Mouse (Mus musculus) megakaryocyte progenitor cell, adult 5-6 weeks (primary cell): Measurements from ENCODE around the gene Nwd1. TPM values are rescaled to one million over a fixed set of nuclear protein-coding genes. Genes with fewer than 3 reads are reported as not detected.
"Not testable (repeated sequence)": the region's sequence is repeated elsewhere in the genome, so short reads cannot be mapped to it uniquely, and the experiment has no call there.

Experiments
- ATAC-seq: replicated peaks from 2 replicates; pipeline ENCODE4 v1.8.0; 2016; ENCODE audit warnings: mild to moderate bottlenecking, moderate TSS enrichment, inconsistent platforms; ENCODE audit not compliant: poor library complexity
- total RNA-seq, 2 experiments: library from RNA; stranded (forward) in 1 of 2; stranded (reverse) in 1 of 2; fragments of 157-497, 149-512 nt in 1 of 2; fragments of 200-1000 nt in 1 of 2; gene quantifications; 2 replicates each; pipeline versions ENCODE4 v1.2.3 to v1.2.4; 2015 to 2017

The Nwd1 gene
- total RNA-seq (2015) (3.1 and 4.7 TPM in 2 replicates), total RNA-seq (2017) (4.0 and 5.4 TPM in 2 replicates)

DNA sequence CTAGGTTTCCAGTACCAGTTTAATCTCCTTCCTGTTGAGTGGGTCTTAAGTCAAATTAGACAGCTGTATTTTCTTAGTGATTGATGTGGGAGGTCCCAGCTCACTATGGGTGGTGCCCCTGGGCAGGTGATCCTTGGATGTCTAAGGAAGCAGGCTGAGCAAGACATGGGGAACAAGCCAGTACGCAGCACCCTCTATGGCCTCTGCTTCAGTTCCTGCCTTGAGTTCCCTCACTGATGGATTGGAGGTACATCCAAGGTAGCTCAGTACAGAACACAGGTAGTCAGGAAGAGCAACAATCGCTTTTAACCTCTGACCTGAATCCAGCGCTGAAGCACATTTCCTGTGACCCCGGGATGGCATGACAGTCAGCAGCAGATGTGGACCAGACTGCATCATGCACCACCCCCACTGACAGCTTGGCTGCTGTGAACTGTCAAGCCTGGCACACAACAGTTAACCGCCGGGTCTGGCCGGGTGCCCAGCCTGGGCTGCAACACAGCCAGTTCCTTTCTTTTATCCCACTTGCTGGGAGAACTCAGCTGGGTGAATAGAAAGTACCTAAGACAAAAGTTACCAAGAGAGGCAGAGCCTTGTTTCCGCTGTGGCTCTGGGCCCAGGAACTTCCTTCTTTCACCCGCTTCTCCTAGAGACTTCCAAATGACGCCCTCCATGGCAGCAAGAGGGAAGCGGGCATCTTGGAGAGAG, at the start of gene Nwd1:
TSS of gene Nwd1 (plus strand) at position 652 of the 708 bp plus-strand sequence.
- ATAC-seq: peak; percentile 88

DNA sequence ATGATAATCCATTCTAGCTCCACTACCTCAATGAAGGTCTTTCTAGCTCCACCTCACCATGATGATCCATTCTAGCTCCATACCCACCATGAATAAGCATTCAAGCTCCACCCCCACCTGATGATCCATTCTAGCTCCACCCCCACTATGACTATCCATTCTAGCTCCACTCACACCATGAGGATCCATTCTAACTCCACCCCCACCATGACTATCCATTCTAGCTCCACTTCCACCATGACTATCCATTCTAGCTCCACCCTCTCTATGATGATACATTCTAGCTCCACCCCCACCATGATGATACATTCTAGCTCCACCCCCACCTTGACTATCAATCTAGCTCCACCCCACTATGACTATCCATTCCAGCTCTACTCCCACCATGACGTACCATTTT, 3.6 kb upstream of the Nwd1 start:
- ATAC-seq: peak; percentile 45

DNA sequence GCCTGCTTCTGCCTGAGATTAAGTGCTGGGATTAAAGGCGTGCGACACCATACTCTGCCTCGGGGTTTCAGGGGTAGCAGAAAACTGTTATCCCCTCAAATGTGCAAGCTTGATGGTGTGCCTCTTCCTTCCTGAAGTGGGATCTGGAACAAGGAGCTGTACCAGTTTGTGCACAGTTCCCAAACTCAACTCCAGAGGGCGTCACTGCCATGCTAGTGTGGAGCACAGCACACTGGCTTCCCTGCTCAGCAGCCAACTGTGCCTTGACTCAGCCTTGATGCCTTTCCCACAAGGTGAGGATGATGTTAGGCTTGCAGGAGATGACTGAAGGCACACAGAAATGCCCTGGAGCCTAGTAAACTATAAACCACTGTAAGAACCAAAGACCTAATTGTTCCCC, 1.9 kb upstream of the Nwd1 start:
- ATAC-seq: peak; percentile 71

DNA sequence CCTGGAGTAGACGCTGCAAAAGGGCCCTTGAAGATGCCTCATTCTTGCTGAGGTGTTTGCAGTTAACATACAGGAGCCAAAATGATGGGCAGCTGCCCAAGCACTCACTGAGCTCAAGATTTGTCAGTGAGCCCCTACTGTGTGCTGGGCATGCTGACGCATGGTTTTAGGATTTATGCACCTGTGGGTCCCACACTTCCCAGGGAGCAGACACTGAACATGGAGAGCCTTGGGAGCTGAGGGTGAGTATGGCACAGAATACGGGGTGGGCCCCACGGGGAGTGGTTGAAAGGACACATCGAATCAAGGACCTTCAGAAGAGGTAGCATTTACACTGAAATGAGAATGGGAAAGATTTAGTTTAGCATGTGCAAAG, 245 bp downstream of the Nwd1 start:
- no peak for ATAC-seq

DNA sequence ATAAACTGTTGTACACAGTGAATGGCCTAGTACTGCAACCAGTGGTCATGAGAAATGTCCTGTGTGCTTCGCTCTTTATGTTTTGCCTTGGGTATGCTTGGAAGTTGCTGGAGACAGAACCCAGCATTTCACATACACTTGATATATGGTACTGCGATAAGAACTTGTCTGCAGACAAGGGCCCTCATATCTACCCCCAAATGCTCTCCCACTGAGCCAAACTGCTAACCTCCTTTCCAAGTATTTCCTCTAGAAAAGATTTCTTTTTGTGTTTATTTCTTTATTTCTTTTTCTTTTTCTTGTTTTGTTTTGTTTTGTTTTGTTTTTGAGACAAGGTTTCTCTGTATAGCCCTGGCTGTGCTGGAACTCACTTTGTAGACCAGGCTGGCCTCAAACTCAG, 4.2 kb downstream of the Nwd1 start:
- no peak for ATAC-seq

DNA sequence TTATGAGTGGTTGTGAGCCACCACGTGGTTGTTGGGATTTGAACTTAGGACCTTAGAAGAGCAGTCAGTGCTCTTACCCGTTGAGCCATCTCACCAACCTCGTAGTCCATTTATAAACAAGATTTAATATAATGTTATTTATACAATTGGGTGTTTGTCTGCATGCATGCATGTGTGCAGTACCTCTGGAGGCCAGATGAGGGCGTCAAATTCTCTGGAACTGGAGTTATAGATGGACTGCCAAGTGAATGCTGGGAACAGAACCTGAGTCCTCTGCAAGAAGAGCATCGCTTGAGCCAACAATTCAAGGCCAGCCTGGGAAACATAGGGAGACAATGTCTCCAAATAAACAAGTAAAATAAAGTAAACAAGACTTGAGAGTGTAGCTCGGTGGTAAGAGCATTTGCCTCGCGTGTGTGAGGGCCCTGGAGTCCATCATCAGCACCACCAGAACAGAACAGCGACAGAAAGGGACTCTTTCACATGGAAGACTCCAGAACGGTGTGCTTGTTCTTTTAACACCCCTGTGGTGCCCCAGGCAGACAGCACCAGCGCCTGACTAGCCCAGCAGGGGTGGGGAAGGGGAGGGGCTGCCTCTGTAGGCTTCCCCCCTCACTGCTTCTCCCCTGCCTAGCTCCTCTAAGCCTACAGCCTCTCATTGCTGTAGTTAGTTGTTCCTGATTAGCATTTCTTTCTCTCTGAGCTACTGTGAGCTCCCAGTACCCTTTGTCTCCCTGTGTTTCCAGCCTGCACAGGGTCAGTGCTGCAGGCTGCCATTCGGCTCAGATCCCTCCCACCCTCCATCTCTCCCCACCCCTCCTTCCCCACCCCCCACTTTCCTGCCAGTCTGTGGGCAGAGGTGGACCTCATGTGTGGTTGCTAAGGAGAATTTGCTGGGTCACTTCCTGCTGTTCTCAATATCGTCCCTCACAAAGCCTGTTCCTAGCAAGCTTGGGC, 8.3 kb downstream of the Nwd1 start:
- peak; percentile 82 for ATAC-seq

DNA sequence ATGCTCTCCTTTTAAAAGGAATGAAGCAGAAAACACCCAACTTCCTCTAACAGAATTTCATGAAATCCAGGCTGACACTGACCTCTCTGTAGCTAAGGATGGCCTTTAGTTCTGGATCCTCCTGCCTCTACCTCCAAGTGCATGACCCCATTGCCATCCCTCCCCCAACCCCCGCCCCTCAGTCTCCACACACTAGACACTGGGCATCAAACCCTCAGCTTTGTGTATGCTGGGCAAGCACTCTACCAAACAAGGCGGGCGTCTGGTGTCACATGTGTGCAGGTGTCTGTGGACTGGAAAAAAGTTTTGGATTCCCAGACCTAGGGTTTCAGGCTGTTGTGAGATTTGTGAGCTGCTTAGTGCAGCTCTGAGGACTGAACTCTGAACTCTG, 9.0 kb downstream of the Nwd1 start:
- no peak for ATAC-seq

DNA sequence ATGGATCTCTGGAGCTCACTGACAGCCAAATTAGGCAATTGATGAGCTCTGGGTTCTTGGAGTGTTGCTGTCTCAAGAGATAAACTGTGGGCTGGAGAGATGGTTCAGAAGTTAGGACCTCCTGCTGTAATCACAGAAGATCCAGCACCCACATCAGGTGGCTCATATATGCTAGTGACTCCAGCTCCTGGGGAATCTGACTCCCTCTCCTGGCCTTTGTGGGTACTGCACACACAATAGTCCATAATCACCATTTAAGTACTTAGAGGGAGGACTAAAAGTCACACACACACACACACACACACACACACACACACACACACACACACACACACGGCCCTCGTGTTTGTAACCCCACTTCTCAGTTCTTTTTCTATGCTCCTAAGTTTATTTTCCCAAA, 13.5 kb downstream of the Nwd1 start:
- 0 out of 2 replicates have a peak, but pooled peaks have one; percentile 24 for ATAC-seq

DNA sequence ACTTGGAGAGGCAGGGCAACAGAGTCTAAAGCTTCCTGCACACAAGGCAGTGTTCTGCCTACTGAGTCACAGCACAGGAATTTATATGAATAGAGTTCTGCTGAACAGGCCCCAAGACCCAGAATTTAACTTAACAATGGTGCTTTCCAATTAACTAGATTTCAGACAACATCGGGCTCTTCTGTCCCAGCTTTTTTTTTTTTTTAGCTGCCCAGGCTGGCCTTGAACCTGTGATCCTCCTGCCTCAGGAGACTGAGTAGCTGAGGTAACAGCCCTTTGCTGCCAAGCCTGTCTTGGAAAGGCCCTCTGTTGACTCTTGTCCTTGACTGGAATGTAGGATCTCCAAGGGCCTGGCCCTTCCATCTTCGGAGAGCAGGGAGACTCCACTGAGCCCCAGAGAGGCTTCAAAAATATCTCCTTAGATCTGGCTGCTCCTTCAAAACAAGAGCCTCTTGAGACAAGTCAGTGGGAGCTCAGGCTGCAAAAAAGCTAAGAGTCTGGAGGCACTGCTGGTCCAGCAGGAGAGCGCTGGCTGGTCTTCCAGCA, 17.7 kb downstream of the Nwd1 start:
- no peak for ATAC-seq

DNA sequence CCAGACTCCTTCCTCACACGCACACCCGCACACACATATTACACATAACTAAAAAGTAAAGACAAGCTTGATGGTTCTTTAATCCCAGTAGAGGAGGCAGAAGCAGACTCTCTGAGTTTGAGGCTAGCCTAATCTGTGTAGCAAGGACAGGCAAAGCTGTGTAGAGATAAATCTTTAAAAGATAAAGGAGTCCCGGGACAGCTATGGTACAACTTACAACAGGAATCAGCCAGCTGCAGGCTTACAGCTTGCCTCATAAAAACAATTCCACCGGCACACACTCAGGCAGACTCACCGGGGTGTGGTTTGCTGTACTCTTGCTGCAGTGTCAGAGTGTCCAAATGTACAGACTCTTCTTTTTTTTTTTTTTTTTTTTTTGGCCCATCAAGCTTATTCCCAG, 18.2 kb downstream of the Nwd1 start:
- ATAC-seq: peak; percentile 66

DNA sequence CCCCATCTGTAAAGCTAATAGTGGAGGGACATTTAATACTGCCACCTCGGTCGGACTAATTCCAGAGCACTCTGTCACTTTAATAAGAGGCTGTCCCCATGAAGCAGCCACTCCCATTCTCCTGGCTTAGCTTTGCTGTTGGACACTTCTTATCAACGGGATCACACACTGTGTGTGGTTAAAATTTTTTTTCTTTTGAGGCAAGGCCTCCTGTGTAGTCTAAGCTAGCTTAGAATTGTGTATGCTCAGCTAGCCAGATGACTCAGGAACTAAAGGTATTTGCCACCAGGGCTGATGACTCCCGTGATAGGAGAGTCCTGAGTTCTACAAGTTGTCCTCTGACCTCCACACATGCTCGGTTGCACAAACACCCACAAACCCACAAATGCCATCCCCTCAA, 18.9 kb downstream of the Nwd1 start:
- ATAC-seq: peak; percentile 84

DNA sequence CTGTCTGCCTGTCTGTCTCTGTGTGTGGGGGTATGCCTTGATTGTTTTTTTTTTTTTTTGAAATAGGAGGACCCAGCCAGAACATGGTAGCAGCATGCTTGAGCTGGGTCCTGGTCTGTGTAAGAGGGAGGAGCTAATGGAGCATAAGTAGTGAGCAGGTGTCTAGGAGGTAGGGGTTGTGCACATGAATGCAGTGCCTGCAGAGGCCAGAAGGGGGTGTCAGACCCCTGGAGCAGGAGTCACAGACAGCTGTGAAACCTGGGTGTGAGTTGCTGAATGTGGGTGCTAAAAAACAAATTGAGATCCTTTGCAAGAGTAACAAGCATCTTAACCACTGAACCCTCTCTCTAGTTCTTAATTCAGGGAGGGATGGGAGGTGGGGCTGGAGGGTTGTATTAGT, 22.4 kb downstream of the Nwd1 start:
- no peak for ATAC-seq

DNA sequence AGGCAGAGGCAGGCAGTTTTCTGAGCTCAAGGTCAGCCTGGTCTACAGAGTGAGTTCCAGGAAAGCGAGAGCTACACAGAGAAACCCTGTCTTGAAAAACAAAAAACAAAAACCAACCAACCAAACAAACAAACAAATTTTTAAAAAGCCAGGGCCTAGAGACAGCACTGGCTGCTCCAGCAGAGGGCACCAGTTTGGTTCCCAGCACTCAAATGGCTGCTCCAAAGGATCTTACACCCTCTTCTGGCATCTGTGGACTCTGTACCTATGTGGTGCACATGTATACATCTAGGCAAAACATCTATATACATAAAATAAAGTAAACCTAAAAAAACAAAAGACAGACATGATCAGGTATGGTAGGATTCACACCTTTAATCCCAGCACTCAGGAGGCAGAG, 26.3 kb downstream of the Nwd1 start:
- 0 out of 2 replicates have a peak, but pooled peaks have one; percentile 49 for ATAC-seq

DNA sequence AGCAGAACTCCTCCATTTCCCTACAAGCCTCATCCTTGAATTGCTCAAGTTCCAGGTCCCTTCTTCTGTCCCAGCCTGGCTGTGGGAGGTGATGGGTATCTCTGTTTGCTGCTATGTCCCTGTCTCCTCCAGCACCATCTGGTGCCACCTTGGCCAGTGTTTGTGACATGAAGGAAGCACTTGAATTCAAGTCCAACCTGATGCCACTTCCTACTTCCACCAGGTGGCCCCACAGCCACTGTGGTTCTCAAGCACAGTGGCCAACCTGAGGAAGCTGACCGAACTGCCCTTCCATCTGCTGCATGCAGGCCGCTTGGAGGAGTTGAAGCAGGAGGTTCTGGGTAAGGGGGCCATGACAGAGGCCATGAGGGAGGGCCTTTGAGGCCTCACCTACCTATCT, 27.7 kb downstream of the Nwd1 start:
- ATAC-seq: peak; percentile 60

DNA sequence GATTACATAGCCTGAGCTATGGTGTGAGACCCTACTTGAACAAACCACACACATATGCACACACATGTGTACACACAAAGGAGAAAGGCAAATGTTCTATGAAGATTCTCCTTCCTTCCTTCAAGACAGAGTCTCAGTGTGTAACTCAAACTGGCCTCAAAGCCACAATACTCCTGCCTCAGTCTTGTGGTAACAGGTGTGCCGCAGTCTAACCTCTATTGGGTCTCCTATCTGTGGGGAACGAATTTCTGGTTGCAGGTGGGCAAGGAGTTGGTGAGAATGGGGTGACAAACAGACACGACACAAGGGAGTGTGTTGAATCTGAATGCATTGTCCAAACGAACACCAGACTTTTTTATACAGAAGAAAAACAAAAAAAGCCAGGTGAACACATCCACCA, 29.9 kb downstream of the Nwd1 start:
- no peak for ATAC-seq

DNA sequence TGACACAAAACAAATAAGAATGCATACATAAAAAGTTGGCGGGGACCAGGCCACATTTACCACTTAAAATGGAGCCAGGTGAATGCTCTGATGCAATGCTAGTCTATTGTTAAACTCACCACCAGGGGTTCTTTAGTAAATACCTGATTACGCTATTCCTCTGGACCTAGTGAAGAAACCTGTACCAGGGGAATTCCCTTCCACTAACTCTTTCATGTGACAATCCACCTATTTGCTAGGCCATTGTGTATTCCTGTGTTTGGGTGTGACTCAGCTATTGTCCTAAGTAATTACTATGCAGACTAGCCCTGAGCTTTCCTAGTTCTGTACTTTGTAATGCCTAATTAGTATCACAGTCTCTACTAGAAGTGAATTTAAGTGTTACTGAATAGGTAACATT, 30.3 kb downstream of the Nwd1 start:
- ATAC-seq: not testable (repeated sequence)

DNA sequence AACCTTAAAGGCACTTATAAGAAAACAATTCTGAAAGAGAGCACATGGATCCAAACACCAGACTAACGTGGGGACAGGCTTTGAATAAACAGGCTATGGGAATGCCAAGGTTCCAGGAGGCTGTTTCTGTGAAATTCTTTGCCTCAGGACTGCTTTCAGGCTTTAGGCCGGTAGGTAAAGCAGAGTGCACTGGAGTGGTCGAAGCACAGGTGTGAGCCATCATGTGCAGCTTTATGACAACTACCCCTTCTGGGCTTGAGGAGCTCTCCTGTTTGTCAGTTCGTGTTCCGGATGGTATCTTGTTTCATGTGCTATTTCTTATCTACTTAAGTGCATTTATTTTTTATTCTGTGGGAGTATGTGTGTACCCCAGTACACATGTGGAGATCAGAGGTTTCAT, 30.8 kb downstream of the Nwd1 start:
- no peak for ATAC-seq

DNA sequence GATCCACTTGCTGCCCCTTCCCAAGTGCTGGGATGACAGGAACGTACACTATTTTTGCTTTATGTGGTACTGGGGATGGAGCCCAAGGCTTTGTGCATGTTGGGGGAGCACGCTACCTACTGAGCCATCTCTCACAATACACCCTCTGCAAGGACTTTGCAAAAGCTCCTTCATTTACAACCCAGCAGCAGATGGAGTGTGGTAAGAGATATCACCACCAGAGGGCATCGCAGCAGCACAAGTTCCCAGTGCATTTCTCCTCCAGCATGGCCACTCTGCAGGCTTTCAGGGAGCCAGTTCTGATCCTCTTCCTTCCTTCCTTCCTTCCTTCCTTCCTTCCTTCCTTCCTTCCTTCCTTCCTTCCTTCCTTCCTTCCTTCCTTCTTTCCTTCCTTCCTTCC, 33.6 kb downstream of the Nwd1 start:
- ATAC-seq: peak; percentile 92

DNA sequence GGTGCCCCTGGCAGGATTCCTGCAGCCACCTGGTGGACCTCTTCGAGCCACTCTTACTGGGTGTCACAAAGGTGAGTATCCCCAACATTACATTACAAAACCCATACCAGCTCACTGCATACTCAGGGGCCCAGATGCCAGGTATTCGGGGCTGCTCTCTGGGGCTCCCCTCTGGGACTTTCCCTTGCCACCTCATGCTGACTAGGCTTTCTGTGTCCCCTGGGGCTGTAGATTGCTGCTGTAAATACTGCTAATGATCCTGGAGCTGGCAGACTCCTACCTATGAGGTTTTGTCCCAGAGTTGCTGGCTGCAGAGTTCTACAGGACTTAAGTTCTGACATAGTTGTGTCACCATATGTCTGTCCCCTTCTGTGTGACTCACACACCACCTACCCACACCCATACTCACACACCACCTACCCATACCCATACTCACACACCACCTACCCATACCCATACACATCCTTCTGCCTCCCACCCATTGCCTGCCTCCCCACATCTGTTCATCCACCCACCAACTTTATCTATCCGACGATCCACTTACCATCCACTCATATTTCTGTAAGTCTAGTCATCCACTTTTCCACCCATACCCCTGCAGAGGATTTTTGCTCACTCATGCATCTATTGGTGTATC, 35.7 kb downstream of the Nwd1 start:
- no peak for ATAC-seq

DNA sequence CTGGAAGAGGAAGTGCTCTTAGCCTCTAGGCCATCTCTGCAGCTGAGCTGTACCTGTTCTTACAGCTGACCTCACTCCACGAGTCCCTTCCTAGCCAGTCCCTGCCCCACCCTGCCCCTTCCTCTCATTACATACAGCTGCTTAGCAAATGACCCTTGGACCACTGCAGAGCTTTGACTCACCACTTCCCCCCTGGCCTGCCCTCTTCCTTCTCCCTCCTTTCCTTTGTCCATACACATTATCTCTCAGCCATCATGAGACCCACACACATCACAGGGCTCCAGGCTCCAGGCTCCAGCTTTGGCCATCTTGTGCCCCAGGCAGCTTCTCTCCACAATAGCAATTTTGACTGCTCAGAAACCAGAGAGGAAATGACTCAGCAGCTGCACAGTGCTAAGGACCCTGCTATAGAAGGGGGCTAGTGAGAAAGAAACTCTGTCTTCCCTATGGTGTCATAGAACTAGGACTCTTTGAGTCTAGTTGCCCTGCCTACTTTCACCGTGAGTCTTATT, 36.6 kb downstream of the Nwd1 start:
- ATAC-seq: peak; percentile 75

DNA sequence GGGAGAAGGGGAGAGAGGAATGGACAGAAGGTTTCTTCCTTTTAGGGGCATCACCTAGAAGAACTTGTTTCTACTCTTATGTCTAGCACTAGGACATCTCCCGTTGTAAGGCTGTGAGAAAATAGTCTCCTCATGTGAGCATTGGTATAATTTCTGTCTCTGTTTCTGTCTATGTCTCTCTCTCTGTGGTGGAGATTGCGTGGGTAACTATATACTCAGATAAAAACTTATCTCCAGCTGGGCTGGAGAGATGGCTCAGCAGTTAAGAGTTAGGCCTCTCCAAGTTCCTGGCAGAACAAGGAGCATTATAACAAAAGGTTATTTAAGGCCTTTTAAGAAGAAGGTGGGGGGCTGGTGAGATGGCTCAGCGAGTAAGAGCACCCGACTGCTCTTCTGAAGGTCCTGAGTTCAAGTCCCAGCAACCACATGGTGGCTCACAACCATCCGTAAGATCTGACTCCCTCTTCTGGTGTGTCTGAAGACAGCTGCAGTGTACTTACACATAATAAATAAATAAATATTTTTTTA, 37.1 kb downstream of the Nwd1 start:
- ATAC-seq: not testable (repeated sequence)
